Mouse (Mus musculus): ENCODE results near the gene C87414.
"Not testable (repeated sequence)": the region's sequence is repeated elsewhere in the genome, so short reads cannot be mapped to it uniquely, and the experiment has no call there.

The C87414 gene

GRCm38 (mm10) chr5:93671451-93671850 lies at the start of gene C87414:
Gene C87414 (minus strand): TSS chr5:93671551.
- not testable (repeated sequence) for DNase-seq (ENCODE audit: low read depth, low spot score)

- DNase-seq (ENCODE audit: low read depth, low spot score): not testable (repeated sequence)
Observed at GRCm38 (mm10) chr5:93684661-93685060, 13.3 kb upstream of the C87414 start.

All from A20 (cell line).